Mouse (Mus musculus): ENCODE measurements around the gene Rwdd2b.

Gene Rwdd2b

GRCm38 (mm10) chr16:87440184-87440686, at the start of gene Rwdd2b:
Gene Rwdd2b, minus strand, starts transcription at chr16:87440573.
- in situ Hi-C loops (cut with MboI; ENCODE audit: unreplicated experiment in 2 of 2), result no loop called here

DNA sequence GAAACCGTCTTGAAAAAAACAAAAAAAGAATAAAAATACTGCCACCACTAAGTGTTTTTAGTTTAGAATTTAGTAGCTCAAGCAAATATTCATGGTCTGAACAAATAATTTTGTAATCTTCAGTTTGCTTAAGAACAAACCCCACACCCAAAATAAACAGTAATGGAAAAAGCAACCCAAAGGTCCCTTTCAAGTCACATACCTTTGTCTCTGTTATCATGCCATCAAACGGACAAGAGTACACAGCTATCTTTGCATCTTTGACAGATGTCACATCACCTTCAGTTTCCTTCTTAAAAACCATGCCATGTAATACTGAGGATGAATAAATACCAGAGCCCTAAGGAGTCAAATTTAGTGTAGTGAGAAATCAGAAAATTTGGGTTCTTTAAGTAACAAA, 48.2 kb upstream of the Rwdd2b start:
- in situ Hi-C loops (cut with MboI; ENCODE audit: unreplicated experiment in 2 of 2), result no loop called here

DNA sequence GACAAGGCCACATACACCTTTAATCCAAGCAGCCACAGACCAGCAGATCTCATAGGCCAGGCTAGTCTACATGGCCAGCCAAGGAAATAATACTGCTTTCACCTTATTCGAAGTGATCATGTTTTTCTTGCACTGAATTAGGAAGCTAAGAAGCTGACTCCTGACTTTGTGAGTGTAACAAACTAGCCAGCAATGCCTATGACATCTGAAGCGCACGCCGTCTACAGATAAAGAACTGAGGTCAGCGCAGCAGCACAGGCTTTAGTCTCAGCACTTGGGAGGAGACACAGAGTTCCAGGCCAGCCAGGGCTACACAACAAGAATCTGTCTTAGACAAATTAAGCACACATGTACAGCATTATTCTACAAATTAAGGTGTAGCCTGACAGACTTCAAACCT, 46.4 kb upstream of the Rwdd2b start:
- in situ Hi-C loops (cut with MboI; ENCODE audit: unreplicated experiment in 2 of 2), result no loop called here

DNA sequence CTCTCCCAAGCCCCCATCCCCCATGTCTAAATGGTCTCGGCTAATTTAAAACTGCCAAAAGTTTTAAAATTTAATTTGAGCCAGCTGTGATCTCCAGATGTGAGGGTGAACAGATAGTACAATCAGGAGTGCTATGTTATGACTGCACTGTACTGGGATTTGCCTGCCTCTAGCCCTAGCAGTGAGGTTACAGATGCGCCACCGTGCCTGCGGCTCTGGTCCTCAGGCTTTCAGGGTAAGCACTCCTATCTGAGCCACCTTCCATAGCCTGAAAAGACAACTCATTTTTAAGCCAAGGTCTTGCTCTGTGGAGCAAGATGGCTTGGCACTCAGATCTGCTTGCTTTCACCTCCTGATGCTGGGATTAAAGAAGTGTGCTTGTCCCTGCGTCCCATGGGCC, 44.0 kb upstream of the Rwdd2b start:
- in situ Hi-C loops (cut with MboI; ENCODE audit: unreplicated experiment in 2 of 2), result no loop called here

GRCm38 (mm10) chr16:87470579-87470978, 30.2 kb upstream of the Rwdd2b start:
- in situ Hi-C loops (cut with MboI; ENCODE audit: unreplicated experiment in 2 of 2), result no loop called here

DNA sequence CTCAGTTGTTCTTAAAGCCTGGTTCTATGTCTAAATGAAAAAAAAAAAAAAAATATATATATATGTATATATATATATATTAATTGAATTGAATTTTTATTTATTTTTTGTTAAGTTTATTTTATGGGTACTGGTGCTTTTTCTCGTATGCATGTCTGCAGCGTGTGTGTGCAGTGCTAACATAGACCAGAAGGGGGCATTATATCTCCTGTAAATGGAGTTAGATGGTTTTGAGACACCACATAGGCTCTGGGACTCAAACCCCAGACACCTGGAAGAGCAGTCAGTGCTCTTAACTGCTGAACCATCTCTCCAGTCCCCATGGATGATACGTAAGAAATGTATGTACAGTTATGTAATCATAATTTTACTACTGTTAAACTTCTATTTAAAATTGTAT, 18.4 kb upstream of the Rwdd2b start:
- in situ Hi-C loops (cut with MboI; ENCODE audit: unreplicated experiment in 2 of 2), result no loop called here

DNA sequence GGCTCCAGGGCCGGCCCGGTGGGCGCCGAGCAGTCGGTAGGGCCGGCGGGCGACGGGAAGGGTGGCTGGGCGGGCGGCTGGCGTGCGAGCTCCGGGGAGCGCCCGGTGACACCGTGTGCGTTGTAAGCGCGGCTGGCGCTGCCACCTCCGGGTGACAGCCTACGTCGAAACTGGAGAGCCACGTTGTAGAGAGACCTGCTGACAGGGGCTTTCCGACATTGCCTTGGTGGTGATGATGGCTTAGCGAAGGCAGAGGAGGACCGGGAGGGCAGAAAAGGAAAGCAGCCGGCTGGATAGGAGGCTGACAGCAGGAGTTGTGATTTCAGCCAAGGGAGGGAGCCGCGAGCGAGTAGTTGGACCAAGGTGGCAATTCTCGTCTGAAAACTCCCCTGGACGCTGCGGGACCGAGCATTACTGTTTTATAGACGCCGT, 14.8 kb upstream of the Rwdd2b start:
- in situ Hi-C loops (cut with MboI; ENCODE audit: unreplicated experiment in 2 of 2), result no loop called here

GRCm38 (mm10) chr16:87454419-87455179, 14.2 kb upstream of the Rwdd2b start, which contains the start of gene Usp16:
Gene Usp16, plus strand, starts transcription at chr16:87454703.
- in situ Hi-C loops (cut with MboI; ENCODE audit: unreplicated experiment in 2 of 2), result no loop called here

- in situ Hi-C loops (cut with MboI; ENCODE audit: unreplicated experiment in 2 of 2), result no loop called here
Observed at GRCm38 (mm10) chr16:87453226-87453625, 12.9 kb upstream of the Rwdd2b start.

GRCm38 (mm10) chr16:87445528-87445927, 5.2 kb upstream of the Rwdd2b start:
- in situ Hi-C loops (cut with MboI; ENCODE audit: unreplicated experiment in 2 of 2), result no loop called here

- in situ Hi-C loops (cut with MboI; ENCODE audit: unreplicated experiment in 2 of 2), result no loop called here
Observed at GRCm38 (mm10) chr16:87445110-87445509, 4.7 kb upstream of the Rwdd2b start.

DNA sequence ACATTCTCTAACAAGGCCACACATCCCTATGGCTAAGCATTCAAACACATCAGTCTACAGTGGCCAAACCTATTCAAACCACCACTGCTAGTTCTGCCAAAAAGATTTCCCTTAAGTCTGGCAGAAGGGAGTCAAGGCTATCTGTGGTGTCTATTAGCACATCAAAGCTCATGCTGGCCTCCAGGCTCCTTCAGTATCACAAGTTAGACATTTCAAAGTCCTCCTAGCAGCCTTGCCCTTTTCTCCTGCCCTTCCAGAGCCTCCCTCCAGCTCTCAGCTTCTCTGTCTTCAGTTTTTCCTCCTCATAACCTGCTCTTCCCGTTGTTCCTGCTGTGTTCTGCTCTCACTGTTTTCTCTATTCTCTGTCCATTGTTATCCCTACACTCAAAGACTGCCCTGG, 3.7 kb upstream of the Rwdd2b start:
- in situ Hi-C loops (cut with MboI; ENCODE audit: unreplicated experiment in 2 of 2), result no loop called here

- in situ Hi-C loops (cut with MboI; ENCODE audit: unreplicated experiment in 2 of 2), result no loop called here
Observed at GRCm38 (mm10) chr16:87443245-87443644, 2.9 kb upstream of the Rwdd2b start.

GRCm38 (mm10) chr16:87442291-87442690, 1.9 kb upstream of the Rwdd2b start:
- in situ Hi-C loops (cut with MboI; ENCODE audit: unreplicated experiment in 2 of 2), result no loop called here

DNA sequence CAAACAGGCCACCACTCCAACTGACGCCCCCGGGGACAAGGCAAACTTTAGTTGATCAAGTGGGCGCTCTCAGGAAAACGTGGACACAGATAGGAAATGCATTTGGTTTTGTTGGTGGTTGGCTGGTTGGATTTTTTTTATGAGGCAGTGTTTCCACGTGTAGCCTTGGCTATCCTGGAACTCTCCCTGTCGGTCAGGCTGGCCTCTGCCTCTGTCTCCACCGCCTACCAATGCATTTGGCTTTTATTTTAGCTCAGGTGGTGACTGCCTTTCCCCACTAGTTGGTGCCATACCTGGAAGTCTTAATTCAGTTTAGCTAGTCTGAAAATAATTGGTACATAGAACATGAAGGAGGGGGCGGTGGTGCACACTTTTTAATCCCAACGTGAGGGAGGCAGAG, 716 bp upstream of the Rwdd2b start:
- in situ Hi-C loops (cut with MboI; ENCODE audit: unreplicated experiment in 2 of 2), result no loop called here

DNA sequence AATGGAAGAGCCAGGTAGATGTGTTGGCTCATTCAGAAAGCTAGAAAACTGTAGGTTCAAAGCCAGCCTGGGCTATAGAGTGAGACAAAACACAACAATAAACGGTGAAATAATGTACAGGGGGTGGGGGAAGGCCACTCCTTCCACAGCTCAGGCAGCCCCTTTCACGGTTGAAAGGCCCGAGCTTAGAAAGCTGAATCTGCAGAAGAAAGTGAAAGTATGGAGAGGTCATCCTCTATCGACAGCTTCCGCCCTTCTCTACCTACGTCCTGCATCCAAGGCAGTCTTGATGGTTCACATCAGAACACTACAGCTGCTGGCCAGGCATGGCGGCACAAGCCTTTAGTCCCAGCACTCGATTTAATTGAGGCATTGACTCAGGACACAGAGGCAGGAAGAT, 1.7 kb downstream of the Rwdd2b start:
- in situ Hi-C loops (cut with MboI; ENCODE audit: unreplicated experiment in 2 of 2), result no loop called here

GRCm38 (mm10) chr16:87437096-87437495, 3.3 kb downstream of the Rwdd2b start:
- in situ Hi-C loops (cut with MboI; ENCODE audit: unreplicated experiment in 2 of 2), result no loop called here

- in situ Hi-C loops (cut with MboI; ENCODE audit: unreplicated experiment in 2 of 2), result no loop called here
Observed at GRCm38 (mm10) chr16:87435411-87436205, 4.8 kb downstream of the Rwdd2b start.

- in situ Hi-C loops (cut with MboI; ENCODE audit: unreplicated experiment in 2 of 2), result no loop called here
Observed at GRCm38 (mm10) chr16:87434946-87435345, 5.4 kb downstream of the Rwdd2b start.

GRCm38 (mm10) chr16:87434266-87434665, 6.1 kb downstream of the Rwdd2b start:
- in situ Hi-C loops (cut with MboI; ENCODE audit: unreplicated experiment in 2 of 2), result no loop called here

DNA sequence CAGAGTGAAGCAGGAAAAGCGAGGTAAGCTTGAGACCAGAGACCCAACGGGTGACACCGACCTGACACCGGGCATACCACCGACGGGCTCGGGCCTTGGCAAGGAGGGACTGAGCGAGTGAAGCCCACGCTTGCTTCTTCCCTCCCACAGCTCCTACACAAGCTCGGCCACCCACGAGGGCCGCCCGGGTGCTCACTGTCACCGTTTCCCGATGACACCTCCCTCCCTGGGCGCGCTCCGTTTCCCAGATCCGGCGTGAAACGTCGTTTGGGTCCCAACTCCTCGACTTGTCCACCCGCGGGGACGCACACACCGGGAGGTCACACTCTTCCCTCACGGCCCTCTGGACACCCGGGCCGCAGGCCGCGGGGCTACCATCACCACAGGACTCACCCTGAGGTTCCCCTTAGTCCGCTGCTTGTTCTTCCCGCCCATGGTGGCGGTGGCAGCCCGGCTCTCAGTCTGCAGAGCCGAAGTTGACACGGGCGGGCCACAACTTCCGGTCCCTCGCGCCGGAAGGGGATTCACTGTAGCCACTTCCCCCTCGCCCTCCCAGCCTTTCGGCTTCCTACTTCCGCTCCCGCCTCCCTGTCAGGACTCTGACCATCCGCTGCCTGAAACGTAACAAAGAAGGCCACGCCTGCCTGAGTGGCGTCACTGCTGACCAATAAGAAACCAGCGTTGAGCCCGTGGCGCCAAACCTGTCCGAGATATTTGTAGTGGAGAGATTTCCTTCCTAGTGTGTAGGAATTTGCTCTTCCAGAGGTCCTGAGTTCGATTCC, 8.1 kb downstream of the Rwdd2b start, which contains the start of gene Ltn1:
TSS of gene Ltn1 (minus strand) at position 580 of the 782 bp plus-strand sequence.
- in situ Hi-C loops (cut with MboI; ENCODE audit: unreplicated experiment in 2 of 2), result no loop called here
